Mouse (Mus musculus) neural tube, embryonic 12.5 days (tissue): ENCODE data around the gene Armt1. TPM values are rescaled to one million over a fixed set of nuclear protein-coding genes. Genes with fewer than 3 reads are reported as not detected.
A peak's percentile ranks its signal among the peaks of the same experiment; 100 is the strongest.
"Not testable (repeated sequence)": the region's sequence is repeated elsewhere in the genome, so short reads cannot be mapped to it uniquely, and the experiment has no call there.

Source experiments
- ATAC-seq: fragments of 200-750 bp; cut with Nextera tagmentation; 2 replicates; pipeline ENCODE4 v1.8.0; 2017; ENCODE audit warnings: low read depth, mild to moderate bottlenecking, moderate TSS enrichment, moderate library complexity; ENCODE audit not compliant: low FRiP score
- H3K27ac ChIP-seq: fragments of 300-500 bp; sonication (generic); 2 replicates; pipeline ENCODE4 v1.5.1; 2016
- H3K27me3 ChIP-seq: fragments of 300-500 bp; sonication (generic); replicated peaks from 2 replicates; pipeline ENCODE4 v1.6.1; 2016; ENCODE audit warnings: mild to moderate bottlenecking
- H3K36me3 ChIP-seq: fragments of 300-500 bp; sonication (generic); 2 replicates; pipeline ENCODE4 v1.6.1; 2016; ENCODE audit warnings: mild to moderate bottlenecking
- H3K4me1 ChIP-seq: fragments of 300-500 bp; sonication (generic); 2 replicates; pipeline ENCODE4 v1.6.1; 2016
- H3K4me2 ChIP-seq: fragments of 300-500 bp; sonication (generic); replicated peaks from 2 replicates; pipeline ENCODE4 v1.6.1; 2016; ENCODE audit warnings: mild to moderate bottlenecking
- H3K4me3 ChIP-seq: fragments of 300-500 bp; sonication (generic); 2 replicates; pipeline ENCODE4 v1.5.1; 2016
- H3K9ac ChIP-seq: fragments of 300-500 bp; sonication (generic); 2 replicates; pipeline ENCODE4 v1.6.1; 2016; ENCODE audit warnings: mild to moderate bottlenecking
- H3K9me3 ChIP-seq: fragments of 300-500 bp; sonication (generic); 2 replicates; pipeline ENCODE4 v1.6.1; 2016; ENCODE audit warnings: mild to moderate bottlenecking
- WGBS: fragments of 180-500 bp; shearing (Covaris S2); methylation state at CpG from one replicate; pipeline ENCODE4 v1.1.7; 2016; 5-methylcytosine and 5-hydroxymethylcytosine counted together
- polyA plus RNA-seq: library from polyadenylated mRNA; unstranded; fragments of >200 nt; fragmentation: Nextera tagmentation; extraction: Ambion mirVana; gene quantifications from 2 replicates; pipeline ENCODE4 v1.2.1, GENCODE M21; 2016

Armt1 gene
- polyA plus RNA-seq, 1 experiment from 2014 or later, result 21.2 TPM

- peaks cover 24% of the 10 kb centered on the region for H3K36me3 ChIP-seq
- WGBS, result 91% methylated on average over 5 of the region's 5 CpGs
- H3K4me2 ChIP-seq, result no peak overlapping the region
- H3K4me1 ChIP-seq, result no peaks in the 10 kb centered on the region
- no peaks in the 10 kb centered on the region for H3K27me3 ChIP-seq
- no peak for ATAC-seq
- H3K27ac ChIP-seq, result no peak overlapping the region
- H3K4me3 ChIP-seq, result no peak overlapping the region
- H3K9ac ChIP-seq, result no peak overlapping the region
- H3K9me3 ChIP-seq, result no peaks in the 10 kb centered on the region
Observed at GRCm38 (mm10) chr10:4398058-4398457, 34.2 kb upstream of the Armt1 start.

DNA sequence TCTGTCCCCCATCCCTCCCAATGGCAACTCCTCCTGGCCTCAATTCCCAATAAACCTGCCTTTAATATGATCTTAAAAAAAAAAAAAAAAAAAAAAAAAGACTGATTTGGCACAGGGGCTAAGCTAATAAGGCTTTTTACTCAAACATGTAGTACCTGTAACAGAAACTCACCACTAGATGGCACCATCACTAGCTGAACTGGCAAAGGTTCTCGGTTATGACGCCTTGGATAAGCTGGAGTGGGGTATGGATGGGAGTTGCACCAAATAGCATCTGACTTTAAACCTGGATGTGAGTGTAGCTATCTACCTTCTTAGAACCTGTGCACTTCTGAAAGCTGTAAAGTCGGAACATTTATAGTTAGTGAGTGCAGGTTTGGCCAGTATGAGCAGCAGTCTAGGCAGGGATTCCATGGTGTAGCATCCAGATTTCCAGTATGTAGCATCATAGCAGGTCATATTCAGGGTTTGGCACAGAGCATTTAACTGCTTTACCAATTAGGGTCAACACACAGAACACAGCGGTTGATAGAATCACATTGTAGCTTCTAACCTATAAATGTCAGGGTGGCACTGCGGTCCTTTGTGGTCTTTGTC lies 27.3 kb upstream of the Armt1 start:
- ATAC-seq, result 0 out of 2 replicates have a peak, but pooled peaks have one; percentile 18
- no peak overlapping the region for H3K4me3 ChIP-seq
- no peaks in the 10 kb centered on the region for H3K4me1 ChIP-seq
- no peak overlapping the region for H3K9ac ChIP-seq
- peaks cover 25% of the 10 kb centered on the region for H3K36me3 ChIP-seq
- 63% methylated on average over 5 of the region's 5 CpGs for WGBS
- H3K27me3 ChIP-seq, result no peaks in the 10 kb centered on the region
- no peaks in the 10 kb centered on the region for H3K9me3 ChIP-seq
- H3K27ac ChIP-seq, result no peak overlapping the region
- no peak overlapping the region for H3K4me2 ChIP-seq

GRCm38 (mm10) chr10:4405511-4405910 lies 26.8 kb upstream of the Armt1 start:
- H3K4me1 ChIP-seq, result no peaks in the 10 kb centered on the region
- H3K9ac ChIP-seq, result no peak overlapping the region
- H3K4me2 ChIP-seq, result no peak overlapping the region
- H3K9me3 ChIP-seq, result no peaks in the 10 kb centered on the region
- H3K27ac ChIP-seq, result no peak overlapping the region
- peaks cover 30% of the 10 kb centered on the region for H3K36me3 ChIP-seq
- no peak overlapping the region for H3K4me3 ChIP-seq
- H3K27me3 ChIP-seq, result no peaks in the 10 kb centered on the region
- 81% methylated on average over 5 of the region's 5 CpGs for WGBS
- ATAC-seq, result no peak

DNA sequence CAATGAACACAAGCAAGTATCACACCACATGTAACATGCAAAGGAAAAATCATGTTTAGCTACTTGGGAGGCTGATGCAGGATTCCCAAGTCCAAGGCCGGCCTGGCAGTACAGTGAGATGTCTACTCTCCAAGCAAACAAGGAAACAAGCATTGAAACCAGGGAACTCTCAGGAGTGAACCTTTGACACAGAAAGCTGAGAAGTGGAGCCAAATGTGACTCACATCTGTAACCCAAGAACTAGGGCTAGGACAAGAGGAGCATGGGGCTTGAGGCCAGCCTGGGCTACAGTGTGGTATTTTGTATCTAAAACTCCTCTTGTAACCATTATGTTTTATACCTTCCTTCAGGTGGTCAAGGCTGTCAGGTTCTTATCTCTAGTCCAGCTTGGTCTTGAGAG lies 25.1 kb upstream of the Armt1 start:
- no peak for ATAC-seq
- H3K4me3 ChIP-seq, result no peak overlapping the region
- no peak overlapping the region for H3K9ac ChIP-seq
- peaks cover 32% of the 10 kb centered on the region for H3K36me3 ChIP-seq
- no peaks in the 10 kb centered on the region for H3K27me3 ChIP-seq
- no peaks in the 10 kb centered on the region for H3K4me1 ChIP-seq
- H3K4me2 ChIP-seq, result no peak overlapping the region
- H3K27ac ChIP-seq, result no peak overlapping the region
- WGBS, result 89% methylated on average over 1 of the region's 1 CpGs
- H3K9me3 ChIP-seq, result no peaks in the 10 kb centered on the region

DNA sequence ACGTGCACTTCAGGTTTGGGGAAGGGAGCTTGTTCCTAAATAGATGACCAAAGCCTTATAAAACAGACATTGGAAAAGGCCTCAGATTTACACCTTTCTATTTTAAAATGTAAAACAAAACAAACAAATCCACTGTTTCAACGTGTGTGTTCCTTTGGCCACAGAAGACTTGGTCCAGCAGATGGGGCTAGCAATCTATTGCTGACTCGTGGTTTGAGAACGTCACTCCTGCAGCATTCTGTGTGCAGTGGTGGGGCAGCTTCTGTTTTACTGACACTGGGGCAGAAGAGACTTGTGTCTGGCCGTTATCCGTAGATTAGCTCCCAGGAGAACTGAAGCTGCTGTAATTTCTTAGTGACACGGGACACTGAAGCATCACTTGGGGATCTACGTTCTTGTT lies 7.0 kb upstream of the Armt1 start:
- H3K9me3 ChIP-seq, result no peaks in the 10 kb centered on the region
- no peaks in the 10 kb centered on the region for H3K4me1 ChIP-seq
- H3K4me2 ChIP-seq, result no peak overlapping the region
- H3K9ac ChIP-seq, result no peak overlapping the region
- no peaks in the 10 kb centered on the region for H3K27me3 ChIP-seq
- H3K27ac ChIP-seq, result no peak overlapping the region
- no peak for ATAC-seq
- WGBS, result 84% methylated on average over 8 of the region's 8 CpGs
- H3K4me3 ChIP-seq, result no peak overlapping the region
- peaks cover 44% of the 10 kb centered on the region for H3K36me3 ChIP-seq

DNA sequence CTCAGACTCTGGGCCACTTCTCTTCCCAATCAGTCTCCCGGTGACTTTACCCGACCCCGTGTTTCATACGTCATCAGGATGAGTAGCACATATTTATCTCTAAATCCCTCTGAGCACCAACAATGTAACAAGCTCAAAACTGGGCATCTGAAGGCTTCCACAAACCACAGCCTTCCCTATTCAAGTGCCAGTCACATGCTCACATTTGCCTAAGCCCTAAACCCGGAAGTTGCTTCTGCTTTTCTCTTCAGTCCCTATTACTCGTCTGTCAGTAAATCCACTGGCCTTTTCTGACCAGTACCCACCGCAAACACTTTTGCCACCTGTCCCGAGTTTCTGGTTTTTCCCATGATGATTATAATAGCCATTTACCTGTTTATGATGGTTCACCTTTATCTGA lies 1.9 kb upstream of the Armt1 start:
- H3K9ac ChIP-seq, result no peak overlapping the region
- WGBS, result 93% methylated on average over 8 of the region's 8 CpGs
- ATAC-seq, result no peak

DNA sequence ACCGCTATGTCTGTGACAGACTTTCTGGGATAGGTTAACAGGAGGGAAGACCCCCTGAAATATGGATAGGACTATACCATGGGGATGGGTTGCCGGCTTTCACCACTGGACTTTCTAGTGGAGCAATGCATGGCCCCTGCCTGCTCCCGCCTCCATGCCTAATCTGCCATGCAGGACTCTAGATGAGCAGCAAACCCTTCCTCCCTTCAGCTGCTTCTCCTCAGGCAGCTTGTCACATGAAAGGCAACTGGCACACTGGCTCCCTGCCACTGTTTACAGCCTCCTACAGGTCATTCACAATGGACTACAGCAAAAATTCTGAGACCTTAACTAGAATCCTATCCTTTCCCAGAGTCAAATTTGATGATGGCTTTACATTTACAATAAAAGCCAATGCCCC lies 1.4 kb upstream of the Armt1 start:
- H3K4me3 ChIP-seq, result no peak overlapping the region

More for the DNA sequence above, 1.9 kb upstream of the Armt1 start:
- no peaks in the 10 kb centered on the region for H3K27me3 ChIP-seq
- no peaks in the 10 kb centered on the region for H3K9me3 ChIP-seq
- H3K36me3 ChIP-seq, result peaks cover 22% of the 10 kb centered on the region
- no peak overlapping the region for H3K4me2 ChIP-seq
- peaks cover 8% of the 10 kb centered on the region for H3K4me1 ChIP-seq
- no peak overlapping the region for H3K27ac ChIP-seq
- H3K4me3 ChIP-seq, result no peak overlapping the region

DNA sequence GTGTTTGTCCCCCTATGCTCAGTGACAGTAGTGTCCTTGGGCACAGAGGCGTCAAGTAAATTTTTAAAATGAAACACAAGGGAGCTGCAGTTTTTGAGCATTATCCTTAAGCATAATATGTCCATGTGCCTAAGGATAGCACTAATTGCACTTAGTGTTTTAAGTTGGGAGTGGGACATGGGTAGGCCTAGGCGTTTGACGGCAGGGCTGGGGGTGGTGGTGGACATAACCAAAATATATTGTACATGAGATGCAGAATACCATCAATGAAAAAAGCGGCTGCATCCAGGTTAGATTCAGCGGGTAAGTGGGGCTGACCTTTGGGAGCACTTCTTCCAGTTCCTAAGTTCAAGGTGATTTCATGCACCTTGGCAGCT lies 533 bp upstream of the Armt1 start:
- no peaks in the 10 kb centered on the region for H3K27me3 ChIP-seq
- H3K27ac ChIP-seq, result no peak overlapping the region
- peak overlapping the region; percentile 68 for H3K4me2 ChIP-seq
- H3K9ac ChIP-seq, result peak overlapping the region; percentile 67
- peak overlapping the region; percentile 62 for H3K4me3 ChIP-seq
- H3K4me1 ChIP-seq, result peaks cover 8% of the 10 kb centered on the region
- peak; percentile 51 for ATAC-seq
- no peaks in the 10 kb centered on the region for H3K9me3 ChIP-seq
- H3K36me3 ChIP-seq, result peaks cover 8% of the 10 kb centered on the region
- WGBS, result 13% methylated on average over 5 of the region's 5 CpGs

More for the DNA sequence above, 1.4 kb upstream of the Armt1 start:
- Histone ChIP-seq H3K36me3 (peaks cover 17% of the 10 kb centered on the region), H3K4me2 (peak overlapping the region; percentile 68; the same call in 1 of the 2 replicates), H3K27ac (no peak overlapping the region), H3K4me1 (peaks cover 8% of the 10 kb centered on the region), H3K9ac (0 out of 2 replicates have a peak overlapping the region, but pooled peaks have one; percentile 67), H3K27me3 (no peaks in the 10 kb centered on the region), H3K9me3 (no peaks in the 10 kb centered on the region)
- 94% methylated on average over 3 of the region's 3 CpGs for WGBS
- ATAC-seq, result no peak

GRCm38 (mm10) chr10:4432996-4433755 lies 909 bp downstream of the Armt1 start:
- peaks cover 8% of the 10 kb centered on the region for H3K4me1 ChIP-seq
- peak overlapping the region; percentile 63 for H3K9ac ChIP-seq
- peak overlapping the region; percentile 61 for H3K4me2 ChIP-seq
- H3K4me3 ChIP-seq, result peak overlapping the region; percentile 60
- H3K9me3 ChIP-seq, result no peaks in the 10 kb centered on the region
- 14% methylated on average over 19 of the region's 19 CpGs for WGBS
- H3K27ac ChIP-seq, result peak overlapping the region; percentile 46; the same call in 1 of the 2 replicates
- ATAC-seq, result no peak
- H3K36me3 ChIP-seq, result peaks cover 14% of the 10 kb centered on the region
- H3K27me3 ChIP-seq, result no peaks in the 10 kb centered on the region

- H3K27ac ChIP-seq, H3K4me3 ChIP-seq, ATAC-seq, H3K9ac ChIP-seq, H3K27me3 ChIP-seq, H3K9me3 ChIP-seq, H3K4me1 ChIP-seq: not testable (repeated sequence)
- H3K36me3 ChIP-seq, result peaks cover 18% of the 10 kb centered on the region
- H3K4me2 ChIP-seq, result peak overlapping the region; percentile 61; the same call in 1 of the 2 replicates
- 91% methylated on average over 2 of the region's 2 CpGs for WGBS
Observed at GRCm38 (mm10) chr10:4433871-4434270, 1.6 kb downstream of the Armt1 start.

- H3K27me3 ChIP-seq, result no peaks in the 10 kb centered on the region
- peaks cover 25% of the 10 kb centered on the region for H3K36me3 ChIP-seq
- no peak overlapping the region for H3K4me3 ChIP-seq
- no peak overlapping the region for H3K9ac ChIP-seq
- no peaks in the 10 kb centered on the region for H3K9me3 ChIP-seq
- H3K27ac ChIP-seq, result no peak overlapping the region
- no peak for ATAC-seq
- WGBS, result 87% methylated on average over 3 of the region's 3 CpGs
- no peak overlapping the region for H3K4me2 ChIP-seq
- H3K4me1 ChIP-seq, result peaks cover 8% of the 10 kb centered on the region
Observed at GRCm38 (mm10) chr10:4435416-4435815, 3.1 kb downstream of the Armt1 start.

DNA sequence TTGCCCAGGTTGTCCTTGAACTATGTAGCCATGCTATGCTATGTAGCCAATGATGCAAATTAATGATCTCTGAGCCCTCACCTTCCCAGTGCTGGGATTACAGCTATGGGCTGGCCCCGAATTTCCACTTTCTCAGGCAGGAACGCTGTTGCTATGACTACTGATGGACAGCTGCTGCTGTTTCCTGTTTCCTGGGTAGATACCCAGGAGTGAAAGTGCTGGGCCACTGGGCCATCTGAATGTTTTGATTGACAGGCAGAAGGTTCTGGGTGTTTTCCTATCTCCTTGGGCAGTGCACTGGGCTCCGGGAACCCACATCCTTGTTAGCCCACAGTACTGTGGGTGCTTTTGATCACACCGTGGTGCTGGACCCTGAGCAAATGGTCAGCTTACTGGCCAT lies 24.1 kb downstream of the Armt1 start:
- H3K4me1 ChIP-seq, result no peaks in the 10 kb centered on the region
- H3K27me3 ChIP-seq, result no peaks in the 10 kb centered on the region
- no peak overlapping the region for H3K4me3 ChIP-seq
- H3K9me3 ChIP-seq, result no peaks in the 10 kb centered on the region
- 85% methylated on average over 4 of the region's 4 CpGs for WGBS
- no peak for ATAC-seq
- peaks cover 27% of the 10 kb centered on the region for H3K36me3 ChIP-seq
- H3K4me2 ChIP-seq, result no peak overlapping the region
- no peak overlapping the region for H3K9ac ChIP-seq
- no peak overlapping the region for H3K27ac ChIP-seq
